Mouse (Mus musculus) liver, postnatal 0 days (tissue): ENCODE measurements around the gene Bub1.

Experiments used
- CTCF ChIP-seq: sonication (generic); IDR thresholded peaks from 2 replicates; pipeline ENCODE4 v1.5.1; 2016; ENCODE audit warnings: antibody characterized with exemption, low read depth
- EP300 ChIP-seq: IDR thresholded peaks from 2 replicates; pipeline ENCODE4 v1.6.1; 2016; ENCODE audit warnings: antibody characterized with exemption, low read depth, mild to moderate bottlenecking

DNA sequence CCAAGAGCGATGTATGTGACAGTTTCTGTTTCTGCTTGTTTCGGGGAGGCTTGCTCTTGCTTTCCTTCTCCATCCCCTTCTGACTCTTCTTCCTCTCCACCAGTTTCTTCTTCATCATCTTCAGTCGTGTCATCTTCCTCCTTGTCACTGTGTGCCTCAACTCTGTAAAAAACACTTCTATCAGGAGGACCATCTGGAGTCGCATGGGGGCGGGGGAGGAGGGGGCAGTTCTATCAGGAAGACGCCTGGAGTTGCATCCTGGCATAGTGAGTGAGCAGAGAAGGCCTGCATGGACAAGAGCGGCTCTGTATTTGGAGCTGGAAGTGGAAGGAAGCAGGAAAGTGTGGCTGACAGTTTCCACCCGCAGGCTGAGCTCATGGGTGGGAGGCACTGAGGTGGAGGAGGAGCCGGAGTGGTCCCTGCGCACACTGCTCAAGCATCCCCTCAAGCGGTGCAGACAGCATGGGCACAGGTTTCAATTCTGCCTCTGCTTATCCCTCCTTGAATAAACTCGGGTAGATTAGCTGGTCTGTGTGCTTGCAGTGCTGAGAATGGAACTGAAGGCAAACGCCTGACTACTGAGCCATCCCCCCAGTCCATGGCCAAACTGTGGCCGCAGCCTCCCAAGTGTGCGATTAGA lies 57.6 kb downstream of the Bub1 start:
- TF ChIP-seq CTCF (no peak), EP300 (no peak)
